Mouse (Mus musculus): ENCODE results near the gene Camk2b.

- TF ChIP-seq POLR2A (IDR thresholded peaks at IDR 0.05; ENCODE audit: insufficient read depth, low read length), result no peak
- TF ChIP-seq CTCF (IDR thresholded peaks at IDR 0.05; ENCODE audit: low read depth, low read length), result no peak
- no peak for TF ChIP-seq EP300 (IDR thresholded peaks at IDR 0.05; ENCODE audit: insufficient read depth, low read depth, low read length)
Measured at GRCm38 (mm10) chr11:5945096-5945495, 121.1 kb downstream of the Camk2b start.
